Mouse (Mus musculus) liver, adult 2 months (tissue): ENCODE data around the gene Rem1. TPM values are rescaled to one million over a fixed set of nuclear protein-coding genes. Genes with fewer than 3 reads are reported as not detected.

Experiments
- DNase-seq: peaks from one replicate; pipeline ENCODE4 v3.0.0-alpha.2; 2011; ENCODE audit warnings: low read depth, low spot score; ENCODE audit errors: extremely low read depth
- H3K27ac ChIP-seq: fragments of 200-500 bp; replicated peaks from 2 replicates; pipeline ENCODE4 v1.5.1; 2012; ENCODE audit warnings: low read depth, mild to moderate bottlenecking, control low read depth, inconsistent platforms, low read length; ENCODE audit not compliant: insufficient read depth
- H3K27me3 ChIP-seq: fragments of 200-500 bp; 2 replicates; pipeline ENCODE4 v1.6.1; 2012; ENCODE audit warnings: mild to moderate bottlenecking, moderate library complexity, low read length, inconsistent platforms; ENCODE audit not compliant: control insufficient read depth, insufficient read depth
- H3K36me3 ChIP-seq: fragments of 200-500 bp; 2 replicates; pipeline ENCODE4 v1.6.1; 2012; ENCODE audit warnings: low read length, inconsistent platforms; ENCODE audit not compliant: control insufficient read depth, insufficient read depth
- H3K4me1 ChIP-seq: fragments of 200-500 bp; 2 replicates; pipeline ENCODE4 v1.6.1; 2011; ENCODE audit warnings: low read length; ENCODE audit not compliant: control insufficient read depth, insufficient read depth
- H3K4me3 ChIP-seq: fragments of 200-500 bp; 2 replicates; pipeline ENCODE4 v1.5.1; 2011; ENCODE audit warnings: low read depth, mild to moderate bottlenecking, control low read depth, low read length, moderate library complexity; ENCODE audit not compliant: insufficient read depth
- H3K79me2 ChIP-seq: fragments of 200-500 bp; 2 replicates; pipeline ENCODE4 v1.6.1; 2012; ENCODE audit warnings: inconsistent platforms, mild to moderate bottlenecking, low read length, moderate library complexity; ENCODE audit not compliant: control insufficient read depth, insufficient read depth
- H3K9ac ChIP-seq: fragments of 200-500 bp; 2 replicates; pipeline ENCODE4 v1.6.1; 2012; ENCODE audit warnings: low read depth, mild to moderate bottlenecking, control low read depth, inconsistent platforms, low read length
- CTCF ChIP-seq: fragments of 200-500 bp; IDR thresholded peaks from 2 replicates; pipeline ENCODE4 v1.5.1; 2011; ENCODE audit warnings: low read depth, low read length, control low read depth
- POLR2A ChIP-seq: fragments of 200-500 bp; IDR thresholded peaks from 2 replicates; pipeline ENCODE4 v1.6.1; 2011; ENCODE audit warnings: low read length, control low read depth; ENCODE audit not compliant: insufficient read depth; ENCODE audit errors: extremely low read depth
- WGBS: fragments of 180-500 bp; shearing (Covaris S2); methylation state at CpG from one replicate; pipeline ENCODE4 v1.1.7; 2018; 5-methylcytosine and 5-hydroxymethylcytosine counted together
- polyA plus RNA-seq: library from polyadenylated mRNA; depleted of rRNA; stranded (reverse); fragments of >200 nt; gene quantifications from 2 replicates; pipeline ENCODE4 v1.2.3, GENCODE M21; 2012
- total RNA-seq: library from RNA; depleted of rRNA; stranded (reverse); fragments of >200 nt; gene quantifications from 2 replicates; pipeline ENCODE4 v1.2.3, GENCODE M21; 2014

The Rem1 gene
- total and polyA plus RNA-seq, 2 experiments, result 0.32 to 0.65 TPM

- Histone ChIP-seq H3K36me3 (no peaks in the 10 kb centered on the region), H3K4me1 (no peaks in the 10 kb centered on the region), H3K9ac (no peak overlapping the region), H3K4me3 (no peak overlapping the region), H3K27ac (no peak overlapping the region), H3K27me3 (no peaks in the 10 kb centered on the region), H3K79me2 (no peaks in the 10 kb centered on the region)
- no peak for DNase-seq
- no peak for TF ChIP-seq CTCF
- TF ChIP-seq POLR2A, result no peak
- 50% methylated on average over 6 of the region's 6 CpGs for WGBS
Observed at GRCm38 (mm10) chr2:152589021-152589420, 37.7 kb upstream of the Rem1 start.

- Histone ChIP-seq H3K4me1 (no peaks in the 10 kb centered on the region), H3K79me2 (no peaks in the 10 kb centered on the region), H3K9ac (no peak within 1 kb of the TSS), H3K27me3 (no peaks in the 10 kb centered on the region), H3K4me3 (no peak within 1 kb of the TSS), H3K36me3 (no peaks in the 10 kb centered on the region), H3K27ac (no peak within 1 kb of the TSS)
- WGBS, result 63% methylated on average over 7 of the region's 7 CpGs
- DNase-seq, result no peak
- TF ChIP-seq POLR2A, result no peak
- TF ChIP-seq CTCF, result no peak
Observed at GRCm38 (mm10) chr2:152599299-152599698, 27.5 kb upstream of the Rem1 start, which contains the start of gene Defb45. Gene Defb45, minus strand, starts transcription at chr2:152599399.

DNA sequence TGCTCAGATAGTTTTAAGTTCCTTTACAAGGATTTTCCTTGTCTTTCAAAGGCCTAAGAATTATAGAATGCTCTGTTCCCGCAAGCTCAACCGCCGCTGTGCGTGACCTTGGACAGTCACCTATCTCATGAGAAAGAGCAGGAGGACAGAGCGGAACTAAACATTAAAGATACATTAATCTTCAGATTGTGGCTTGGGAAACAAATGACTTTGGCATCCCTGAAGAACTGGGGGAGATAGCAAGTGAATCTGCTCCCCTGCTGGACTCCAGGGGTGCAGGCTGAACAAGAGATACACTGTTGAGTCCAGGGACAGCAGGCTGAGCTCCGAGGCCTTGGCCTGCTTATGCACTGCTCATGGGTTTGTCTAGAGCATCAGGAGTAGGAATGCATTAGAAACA, 26.7 kb upstream of the Rem1 start:
- 77% methylated on average over 6 of the region's 6 CpGs for WGBS
- Histone ChIP-seq H3K4me3 (no peak overlapping the region), H3K9ac (no peak overlapping the region), H3K79me2 (no peaks in the 10 kb centered on the region), H3K27ac (no peak overlapping the region), H3K27me3 (no peaks in the 10 kb centered on the region), H3K4me1 (no peaks in the 10 kb centered on the region), H3K36me3 (no peaks in the 10 kb centered on the region)
- TF ChIP-seq CTCF (no peak), POLR2A (no peak)
- no peak for DNase-seq

DNA sequence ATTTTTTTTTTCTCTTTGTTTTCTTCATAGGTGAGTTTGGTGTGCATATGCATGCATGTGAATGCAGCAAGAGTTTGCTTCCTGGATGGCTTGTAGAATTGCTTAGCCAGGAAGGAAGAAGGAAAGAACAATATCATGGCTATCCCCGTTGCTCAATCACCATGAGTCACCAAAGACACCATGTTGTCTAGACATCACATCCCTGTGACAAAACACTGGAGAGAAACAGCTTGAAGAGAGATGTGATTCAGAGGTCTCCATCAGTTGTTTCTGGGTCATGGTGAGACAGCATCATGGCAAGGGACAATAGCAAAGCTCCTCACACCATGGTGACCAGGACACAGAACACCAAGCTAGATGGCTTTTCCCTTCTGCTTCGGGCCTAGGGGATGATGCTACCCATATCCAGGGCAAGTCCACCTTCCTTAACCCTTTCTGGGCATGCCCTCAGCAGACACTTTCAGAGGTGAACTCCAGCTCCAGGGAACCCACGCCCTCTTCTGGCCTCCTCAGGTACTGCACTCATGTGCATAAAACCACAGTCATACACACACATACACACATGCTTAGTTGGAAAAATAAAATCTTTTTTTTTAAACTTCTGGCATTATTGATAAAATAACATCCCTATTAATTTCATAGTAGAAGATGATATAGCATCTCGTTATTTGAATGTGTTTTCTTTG, 25.3 kb upstream of the Rem1 start:
- H3K4me3 ChIP-seq, result no peak overlapping the region
- WGBS, result 70% methylated on average over 4 of the region's 4 CpGs
- H3K27ac ChIP-seq, result no peak overlapping the region
- no peak for DNase-seq
- no peak for TF ChIP-seq POLR2A
- peak; percentile 34; the same call in 1 of the 2 replicates for TF ChIP-seq CTCF
- H3K4me1 ChIP-seq, result no peaks in the 10 kb centered on the region
- H3K79me2 ChIP-seq, result no peaks in the 10 kb centered on the region
- H3K9ac ChIP-seq, result no peak overlapping the region
- H3K27me3 ChIP-seq, result no peaks in the 10 kb centered on the region
- no peaks in the 10 kb centered on the region for H3K36me3 ChIP-seq

GRCm38 (mm10) chr2:152604057-152604456, 22.7 kb upstream of the Rem1 start, which contains the start of gene Defb36:
Gene Defb36, plus strand, starts transcription at chr2:152604327.
- no peaks in the 10 kb centered on the region for H3K4me1 ChIP-seq
- H3K4me3 ChIP-seq, result no peak within 1 kb of the TSS
- no peaks in the 10 kb centered on the region for H3K27me3 ChIP-seq
- H3K9ac ChIP-seq, result no peak within 1 kb of the TSS
- H3K79me2 ChIP-seq, result no peaks in the 10 kb centered on the region
- no peak for DNase-seq
- H3K36me3 ChIP-seq, result no peaks in the 10 kb centered on the region
- no peak within 1 kb of the TSS for H3K27ac ChIP-seq
- no peak for TF ChIP-seq POLR2A
- peak; percentile 47 for TF ChIP-seq CTCF
- 69% methylated on average over 15 of the region's 15 CpGs for WGBS

GRCm38 (mm10) chr2:152607746-152608145, 19.0 kb upstream of the Rem1 start:
- no peak overlapping the region for H3K27ac ChIP-seq
- no peak for DNase-seq
- H3K9ac ChIP-seq, result no peak overlapping the region
- no peaks in the 10 kb centered on the region for H3K79me2 ChIP-seq
- H3K4me3 ChIP-seq, result no peak overlapping the region
- H3K36me3 ChIP-seq, result no peaks in the 10 kb centered on the region
- H3K4me1 ChIP-seq, result no peaks in the 10 kb centered on the region; the same call in 1 of the 2 replicates
- H3K27me3 ChIP-seq, result no peaks in the 10 kb centered on the region
- whole genome bisulfite sequencing, result 66% methylated on average over 6 of the region's 6 CpGs
- TF ChIP-seq POLR2A (no peak), CTCF (no peak)
